Mouse (Mus musculus): Measurements from ENCODE around the gene Nhlh1.

DNA sequence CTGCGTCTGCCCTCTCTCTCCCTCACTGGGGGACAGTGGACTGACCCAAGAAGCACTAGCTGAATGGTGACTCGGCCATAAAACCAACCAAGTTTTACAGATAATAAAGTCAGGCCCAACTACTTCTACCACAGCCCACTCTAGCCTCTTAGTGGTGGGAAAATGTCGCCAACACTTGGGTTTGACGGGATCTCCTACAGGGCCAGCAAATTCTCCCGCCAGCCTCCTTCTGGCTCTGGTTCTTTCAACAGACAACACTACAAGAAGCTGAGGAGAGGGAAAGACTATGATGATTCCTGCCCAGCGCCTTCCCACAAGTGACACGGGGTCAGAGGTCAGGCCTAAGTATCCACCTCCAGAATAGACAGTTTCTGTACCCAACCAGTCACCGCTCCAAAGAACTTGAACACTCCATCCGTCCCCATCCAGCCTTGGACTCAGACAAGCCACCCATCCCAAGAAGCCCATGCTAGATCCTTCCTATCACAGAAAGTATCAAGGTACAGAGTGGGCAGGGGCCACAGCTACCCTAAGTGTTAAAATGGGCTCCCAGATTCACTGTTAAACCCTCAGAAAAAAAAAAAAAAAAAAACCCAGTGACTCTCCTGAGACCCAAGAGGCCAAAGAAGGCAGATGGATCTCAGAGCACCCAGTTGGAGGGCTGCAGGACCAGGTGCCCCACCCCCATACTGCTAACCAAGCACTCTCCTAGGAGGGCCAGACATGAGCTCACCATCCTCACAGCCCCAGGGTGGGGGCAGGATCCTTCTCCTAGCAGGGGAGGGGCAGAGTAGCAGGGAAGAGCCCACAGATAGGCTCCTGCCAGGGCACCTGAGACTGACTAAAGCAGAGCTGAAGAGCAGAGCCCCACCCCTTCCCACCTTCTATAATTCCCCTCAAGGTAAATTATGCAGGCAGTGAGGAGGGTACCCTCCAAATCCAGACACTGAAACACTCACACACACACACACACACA lies 38.7 kb downstream of the Nhlh1 start:
- no peak for TF ChIP-seq GATA1 (IDR thresholded peaks at IDR 0.05; ENCODE audit: borderline replicate concordance, low read length)
- no peak for TF ChIP-seq GATA2 (IDR thresholded peaks at IDR 0.05; ENCODE audit: borderline replicate concordance, low read depth, low read length)

Measured in G1E (cell line).